Mouse (Mus musculus) myocyte (in vitro differentiated cells): ENCODE results near the gene Rad51b.

Source experiments
- CEBPB ChIP-seq: IDR thresholded peaks from 2 replicates; pipeline ENCODE4 v1.6.1; 2011; ENCODE audit warnings: mild to moderate bottlenecking, moderate library complexity; ENCODE audit not compliant: poor library complexity, insufficient read depth, severe bottlenecking
- E2F4 ChIP-seq: IDR thresholded peaks from one replicate; pipeline ENCODE4 v1.6.1; 2011; ENCODE audit warnings: mild to moderate bottlenecking, control low read depth, moderate library complexity; ENCODE audit not compliant: insufficient read depth
- MAX ChIP-seq: IDR thresholded peaks from one replicate; pipeline ENCODE4 v1.6.1; 2011; ENCODE audit warnings: low read depth, mild to moderate bottlenecking, control low read depth
- MYOD1 ChIP-seq, 3 experiments: IDR thresholded peaks; one replicate each; pipeline ENCODE4 v1.6.1; 2011; ENCODE audit warnings: control low read depth in 2 of 3, low read depth in 2 of 3, mild to moderate bottlenecking in 2 of 3, moderate library complexity in 1 of 3; ENCODE audit not compliant: insufficient read length in 2 of 3, control insufficient read depth in 1 of 3
- POLR2A ChIP-seq: IDR thresholded peaks from one replicate; pipeline ENCODE4 v1.6.1; 2011; ENCODE audit warnings: low read depth, mild to moderate bottlenecking, control low read depth, moderate library complexity; ENCODE audit not compliant: insufficient read length
- POLR2AphosphoS2 ChIP-seq: IDR thresholded peaks from one replicate; pipeline ENCODE4 v1.6.1; 2011; ENCODE audit warnings: low read depth, control low read depth; ENCODE audit not compliant: insufficient read length
- USF1 ChIP-seq: IDR thresholded peaks from one replicate; pipeline ENCODE4 v1.6.1; 2011; ENCODE audit warnings: low read depth, mild to moderate bottlenecking, control low read depth, moderate library complexity

DNA sequence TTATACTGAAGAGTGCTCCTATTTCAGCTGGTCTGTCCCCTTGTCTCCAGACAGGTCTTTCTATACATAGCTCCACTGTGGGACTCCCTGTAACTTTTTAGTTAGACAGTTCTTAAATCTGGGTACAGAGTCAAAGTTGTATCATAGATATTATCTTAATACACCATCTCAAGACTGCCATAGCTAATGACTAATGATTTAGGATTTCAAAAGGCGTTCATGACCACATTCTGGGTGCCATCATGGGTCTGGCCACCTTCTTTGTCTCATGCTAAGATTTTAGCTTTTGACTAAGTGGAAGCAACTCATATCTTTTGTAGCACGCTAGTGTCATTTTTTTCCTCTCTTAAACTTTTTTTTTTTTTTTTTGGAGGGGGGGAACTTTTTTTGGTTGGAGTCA lies 300.3 kb downstream of the Rad51b start:
- TF ChIP-seq POLR2AphosphoS2 (no peak), MAX (no peak), POLR2A (no peak), USF1 (no peak), E2F4 (no peak), CEBPB (no peak), MYOD1 (IDR thresholded peaks at IDR 0.05; ENCODE audit: control insufficient read depth in 1 of 3, insufficient read length in 2 of 3, low read depth in 2 of 3) (no peak)
